ENCODE assay signal across 13 mouse cellular contexts in the genomic region with DNA sequence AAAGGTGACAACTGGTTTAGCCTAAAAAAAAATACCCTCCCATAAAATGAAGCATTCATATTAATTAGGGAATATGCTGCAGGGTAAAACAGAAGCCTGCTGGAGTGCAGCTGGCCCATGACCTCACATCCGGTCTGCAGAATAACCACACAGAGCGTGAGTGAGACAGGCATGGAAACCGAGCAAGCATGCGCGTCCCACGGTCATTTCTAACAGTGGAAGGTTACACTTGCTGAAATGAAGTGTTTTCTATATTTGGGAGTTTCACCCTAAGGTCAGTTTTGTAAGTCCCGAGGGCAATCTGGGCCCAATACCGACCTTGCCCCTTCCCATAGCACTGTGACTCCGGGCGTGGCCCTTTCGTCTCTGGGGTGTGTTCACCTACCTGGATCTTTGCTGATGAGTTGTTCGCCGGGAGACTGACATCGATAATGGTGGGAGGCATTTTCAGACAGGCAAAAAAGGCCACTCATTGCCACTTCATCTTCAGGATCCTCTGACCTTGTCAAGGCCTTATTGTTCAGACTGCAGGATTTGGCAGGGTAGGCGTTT.
A peak's percentile ranks its signal among the peaks of the same experiment; 100 is the strongest.
DNase-seq lines count a peak whose midpoint lies in the region; ATAC-seq and TF ChIP-seq lines count a peak whose summit lies in the region.
"Had no signal": no experiment of that assay in that cellular context is flagged by ENCODE, and none has a peak within 500 bp of the region (broad histone marks: within the 10 kb centered on the region; RNA-seq: fewer than 3 reads in every experiment).

No protein-coding gene starts in this region.

- 79% methylated on average over 15 of the region's 15 CpGs for WGBS in kidney, embryonic 14.5 days
- 82% methylated on average over 15 of the region's 15 CpGs for WGBS in neural tube, embryonic 15.5 days
- WGBS in lung, postnatal 0 days: 75% methylated on average over 15 of the region's 15 CpGs

- no peak overlapping the region for H3K9ac ChIP-seq in kidney, embryonic 14.5 days (ENCODE audit: low read depth, low read length)
- no peak overlapping the region for H3K9ac ChIP-seq in neural tube, embryonic 15.5 days (replicated peaks)
- no peak overlapping the region for H3K9ac ChIP-seq in lung, postnatal 0 days (replicated peaks; ENCODE audit: low read depth)

- no peak overlapping the region for H3K4me3 ChIP-seq in kidney, embryonic 14.5 days (ENCODE audit: low read length)
- H3K4me3 ChIP-seq in neural tube, embryonic 15.5 days (replicated peaks): no peak overlapping the region
- H3K4me3 ChIP-seq in lung, postnatal 0 days (ENCODE audit: low read depth, low read length): no peak overlapping the region

- peak; percentile 15 to 37 for DNase-seq in cerebellum, postnatal 14 days
- DNase-seq in kidney, adult 11 months: peak; percentile 37
- DNase-seq in neural tube, embryonic 10.5 days (ENCODE audit: extremely low spot score, low spot score): no peak
- no peak for DNase-seq in lung, postnatal 0 days (ENCODE audit: low spot score)
- DNase-seq: adrenal gland, postnatal 25 days; B cell, adult 2 months; embryo, embryonic 11 days; layer of hippocampus, adult 9-11 months; lung, postnatal 36 days; thymus, postnatal 4 days had no signal

- H3K36me3 ChIP-seq in kidney, embryonic 14.5 days (ENCODE audit: control insufficient read depth, insufficient read depth, low read length): no peaks in the 10 kb centered on the region
- H3K36me3 ChIP-seq in neural tube, embryonic 15.5 days: no peaks in the 10 kb centered on the region
- no peaks in the 10 kb centered on the region for H3K36me3 ChIP-seq in lung, postnatal 0 days (ENCODE audit: insufficient read depth, low read length)

- TF ChIP-seq CTCF in lung, postnatal 0 days (IDR thresholded peaks at IDR 0.05): no peak

- no peak overlapping the region for H3K27ac ChIP-seq in kidney, embryonic 14.5 days (ENCODE audit: low read depth, low read length)
- H3K27ac ChIP-seq in neural tube, embryonic 15.5 days (replicated peaks): no peak overlapping the region
- H3K27ac ChIP-seq in lung, postnatal 0 days (ENCODE audit: low read length): no peak overlapping the region

- no peak overlapping the region for H3K4me2 ChIP-seq in kidney, embryonic 14.5 days (replicated peaks; ENCODE audit: low read depth, low read length)
- peak overlapping the region; percentile 29 for H3K4me2 ChIP-seq in neural tube, embryonic 15.5 days
- no peak overlapping the region for H3K4me2 ChIP-seq in lung, postnatal 0 days (replicated peaks; ENCODE audit: low read depth, low read length)

- no peaks in the 10 kb centered on the region for H3K9me3 ChIP-seq in kidney, embryonic 14.5 days (ENCODE audit: control insufficient read depth, low read length)
- no peaks in the 10 kb centered on the region for H3K9me3 ChIP-seq in neural tube, embryonic 15.5 days (replicated peaks)
- no peaks in the 10 kb centered on the region for H3K9me3 ChIP-seq in lung, postnatal 0 days (ENCODE audit: low read length)

- no peaks in the 10 kb centered on the region for H3K27me3 ChIP-seq in kidney, embryonic 14.5 days (ENCODE audit: control insufficient read depth, insufficient read depth, low read length)
- H3K27me3 ChIP-seq in neural tube, embryonic 15.5 days (replicated peaks): no peaks in the 10 kb centered on the region
- no peaks in the 10 kb centered on the region for H3K27me3 ChIP-seq in lung, postnatal 0 days (replicated peaks; ENCODE audit: insufficient read depth, low read length)

- ATAC-seq in cerebellum, adult (ENCODE audit: insufficient number of reproducible peaks, low FRiP score, low TSS enrichment): no peak
- no peak for ATAC-seq in kidney, embryonic 14.5 days (ENCODE audit: low FRiP score, low TSS enrichment)
- no peak for ATAC-seq in neural tube, embryonic 15.5 days (ENCODE audit: low FRiP score)
- ATAC-seq in lung, postnatal 0 days: no peak

- no peak for TF ChIP-seq EP300 in lung, postnatal 0 days (IDR thresholded peaks at IDR 0.05)

- no peaks in the 10 kb centered on the region for H3K4me1 ChIP-seq in kidney, embryonic 14.5 days (ENCODE audit: control insufficient read depth, insufficient read depth, low read length)
- peaks cover 10% of the 10 kb centered on the region; the same call in 1 of the 2 replicates for H3K4me1 ChIP-seq in neural tube, embryonic 15.5 days
- H3K4me1 ChIP-seq in lung, postnatal 0 days (ENCODE audit: insufficient read depth, low read depth, low read length): no peaks in the 10 kb centered on the region

Comparison
In these comparisons a context has a peak if more than half of its experiments do, and no peak if none do; other contexts are left out.
1. DNase-seq: peak in cerebellum, postnatal 14 days (2 of 2) and kidney, adult 11 months (single experiment); none in neural tube, embryonic 10.5 days (single experiment) and lung, postnatal 0 days (single experiment).